Mouse (Mus musculus) liver, adult 2 months (tissue): ENCODE data around the gene Mis18a.

Source experiments
- CTCF ChIP-seq: fragments of 200-500 bp; IDR thresholded peaks from 2 replicates; pipeline ENCODE4 v1.5.1; 2011; ENCODE audit warnings: low read depth, low read length, control low read depth
- POLR2A ChIP-seq: fragments of 200-500 bp; IDR thresholded peaks from 2 replicates; pipeline ENCODE4 v1.6.1; 2011; ENCODE audit warnings: low read length, control low read depth; ENCODE audit not compliant: insufficient read depth; ENCODE audit errors: extremely low read depth

- TF ChIP-seq CTCF (no peak), POLR2A (no peak)
Measured at GRCm38 (mm10) chr16:90704161-90704825, 22.9 kb downstream of the Mis18a start.
